Mouse (Mus musculus): ENCODE results near the gene Dner.

GRCm38 (mm10) chr1:84418511-84418910 lies 277.5 kb downstream of the Dner start:
- TF ChIP-seq GATA1 (IDR thresholded peaks at IDR 0.05; ENCODE audit: borderline replicate concordance, low read length) (no peak), FLI1 (IDR thresholded peaks at IDR 0.05; ENCODE audit: low read length) (no peak)

All from megakaryocyte, embryonic 14.5 days (primary cell).